Mouse (Mus musculus) hindbrain, postnatal 0 days (tissue): ENCODE data around the gene Polr3f. TPM values are rescaled to one million over a fixed set of nuclear protein-coding genes. Genes with fewer than 3 reads are reported as not detected.
A peak's percentile ranks its signal among the peaks of the same experiment; 100 is the strongest.

Experiments used
- ATAC-seq: fragments of 200-750 bp; cut with Nextera tagmentation; 2 replicates; pipeline ENCODE4 v1.8.0; 2017; ENCODE audit warnings: mild to moderate bottlenecking, moderate TSS enrichment, moderate library complexity
- DNase-seq: peaks from one replicate; pipeline ENCODE4 v3.0.0-alpha.2; 2015; ENCODE audit warnings: low spot score
- H3K27ac ChIP-seq: fragments of 300-500 bp; sonication (generic); 2 replicates; pipeline ENCODE4 v1.5.1; 2014; ENCODE audit warnings: mild to moderate bottlenecking
- H3K27me3 ChIP-seq: fragments of 300-500 bp; sonication (generic); 2 replicates; pipeline ENCODE4 v1.6.1; 2014; ENCODE audit warnings: low read length, mixed read lengths; ENCODE audit not compliant: insufficient read depth
- H3K36me3 ChIP-seq: fragments of 300-500 bp; sonication (generic); 2 replicates; pipeline ENCODE4 v1.6.1; 2014; ENCODE audit warnings: low read length, mixed read lengths; ENCODE audit not compliant: insufficient read depth
- H3K4me1 ChIP-seq: fragments of 300-500 bp; sonication (generic); 2 replicates; pipeline ENCODE4 v1.6.1; 2014; ENCODE audit warnings: antibody characterized with exemption, low read length, mixed read lengths; ENCODE audit not compliant: insufficient read depth
- H3K4me2 ChIP-seq: fragments of 300-500 bp; sonication (generic); 2 replicates; pipeline ENCODE4 v1.6.1; 2014; ENCODE audit warnings: low read depth, mild to moderate bottlenecking, low read length, moderate library complexity, mixed read lengths
- H3K4me3 ChIP-seq: fragments of 300-500 bp; sonication (generic); 2 replicates; pipeline ENCODE4 v1.5.1; 2014; ENCODE audit warnings: low read length
- H3K9ac ChIP-seq: fragments of 300-500 bp; sonication (generic); replicated peaks from 2 replicates; pipeline ENCODE4 v1.6.1; 2014; ENCODE audit warnings: mild to moderate bottlenecking, low read length, moderate library complexity, mixed read lengths
- H3K9me3 ChIP-seq: fragments of 300-500 bp; sonication (generic); 2 replicates; pipeline ENCODE4 v1.6.1; 2016; ENCODE audit warnings: low read length, mixed read lengths
- CTCF ChIP-seq: IDR thresholded peaks from 2 replicates; pipeline ENCODE4 v1.5.1; 2016; ENCODE audit warnings: antibody characterized with exemption, control low read depth, low read depth
- WGBS: fragments of 180-500 bp; shearing (Covaris S2); extraction: QIAGEN DNeasy Blood & Tissue Kit; methylation state at CpG from one replicate; pipeline ENCODE4 v1.1.7; 2014; 5-methylcytosine and 5-hydroxymethylcytosine counted together
- polyA plus RNA-seq: library from polyadenylated mRNA; unstranded; fragments of >200 nt; fragmentation: Nextera tagmentation; extraction: Ambion mirVana; gene quantifications from 2 replicates; pipeline ENCODE4 v1.2.1, GENCODE M21; 2015
- total RNA-seq: library from RNA; depleted of rRNA; stranded (reverse); fragments of >200 nt; gene quantifications from 2 replicates; pipeline ENCODE4 v1.2.3, GENCODE M21; 2014; rRNA removed

Polr3f gene
- total and polyA plus RNA-seq, 2 experiments from 2014 or later, result 19.0 to 24.9 TPM

DNA sequence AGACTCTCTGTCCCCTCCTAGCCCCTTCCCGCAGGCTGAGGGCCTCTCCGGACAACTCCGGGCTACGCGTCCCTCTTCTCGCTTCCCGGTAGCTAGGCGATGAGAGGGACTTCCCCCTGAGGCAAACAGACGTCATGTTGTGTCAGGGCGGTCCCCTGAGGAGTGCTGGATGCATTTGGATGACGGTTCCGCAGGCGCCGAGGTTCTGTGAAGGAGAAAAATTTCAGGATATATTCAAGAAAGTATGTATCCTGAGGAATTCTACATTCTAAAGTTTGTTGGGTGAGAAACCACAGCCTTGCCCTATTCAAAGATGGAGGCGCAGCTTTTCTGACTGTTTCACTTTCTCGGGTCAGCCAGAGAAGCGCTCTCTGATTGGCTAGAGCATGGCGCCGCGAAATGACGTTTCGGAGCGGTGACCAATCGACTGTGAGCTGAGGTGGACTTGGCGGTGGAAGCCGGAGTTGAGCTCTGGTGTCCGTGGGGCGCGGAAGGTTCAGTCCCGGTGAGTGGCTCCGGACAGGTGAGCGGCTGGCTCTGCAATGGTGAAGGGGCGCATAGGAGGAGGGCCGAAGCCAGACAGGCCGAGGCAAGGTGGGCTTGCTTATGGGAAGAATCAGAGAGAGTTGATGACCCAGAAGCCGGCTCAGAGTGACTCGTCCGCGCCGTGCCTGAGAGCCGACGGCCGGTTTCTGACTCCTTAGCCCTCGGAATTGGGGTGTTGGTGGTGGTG is 28.5 kb downstream of the Polr3f start, which contains the start of gene Sec23b:
TSS of gene Sec23b (plus strand) at position 410 of the 733 bp plus-strand sequence.
- under 1% methylated on average over 44 of the region's 44 CpGs for WGBS
- ATAC-seq, result peak; percentile 98
- H3K36me3 ChIP-seq, result no peaks in the 10 kb centered on the region

DNA sequence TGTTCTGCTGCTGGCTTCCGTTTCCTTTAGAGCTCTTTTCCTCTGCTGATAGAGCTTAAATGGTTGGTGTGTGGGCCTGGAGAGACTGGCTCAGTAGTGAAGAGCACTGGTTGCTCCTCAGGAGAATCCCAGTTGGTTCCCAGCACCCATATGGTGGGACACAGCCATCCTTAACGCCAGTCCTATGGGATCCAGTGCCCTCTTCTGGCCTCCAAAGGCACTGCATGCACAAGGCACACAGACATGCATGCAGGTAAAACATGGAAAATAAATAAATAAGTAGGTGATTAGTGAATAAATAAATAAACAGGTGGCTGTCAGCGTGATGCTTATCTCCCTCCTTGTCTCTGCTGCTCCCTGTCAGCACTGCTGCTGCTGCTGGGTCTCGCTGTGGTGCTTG is 61.2 kb downstream of the Polr3f start:
- no peak for DNase-seq
- no peak overlapping the region for H3K27ac ChIP-seq
- 82% methylated on average over 4 of the region's 4 CpGs for WGBS
- TF ChIP-seq CTCF, result peak; percentile 43
- no peaks in the 10 kb centered on the region for H3K27me3 ChIP-seq
- H3K36me3 ChIP-seq, result peaks cover 42% of the 10 kb centered on the region
- no peak overlapping the region for H3K4me2 ChIP-seq
- no peak overlapping the region for H3K9ac ChIP-seq
- no peak for ATAC-seq
- H3K4me3 ChIP-seq, result no peak overlapping the region
- H3K4me1 ChIP-seq, result no peaks in the 10 kb centered on the region
- H3K9me3 ChIP-seq, result no peaks in the 10 kb centered on the region

More for the DNA sequence above, 28.5 kb downstream of the Polr3f start, which contains the start of gene Sec23b:
- Histone ChIP-seq H3K4me2 (peak within 1 kb of the TSS; percentile 81), H3K4me3 (peak within 1 kb of the TSS; percentile 83), H3K9me3 (no peaks in the 10 kb centered on the region), H3K27me3 (no peaks in the 10 kb centered on the region), H3K9ac (peak within 1 kb of the TSS; percentile 58), H3K27ac (peak within 1 kb of the TSS; percentile 90), H3K4me1 (peaks cover 6% of the 10 kb centered on the region)
- TF ChIP-seq CTCF, result no peak; the same call in 1 of the 2 replicates
- peak; percentile 98 for DNase-seq

Other genes starting within 250 kb of the Polr3f start
- not detected in 2 replicates for gene Ovol2, start 195.6 kb upstream of the Polr3f start, total RNA-seq
- 0.09 TPM in 1 of 2 replicates, not detected in the other for gene Ovol2, start 195.6 kb upstream of the Polr3f start, polyA plus RNA-seq
- 22.7 and 23.5 TPM in 2 replicates for gene Kat14, start 158.7 kb upstream of the Polr3f start, total RNA-seq
- 18.6 and 22.5 TPM in 2 replicates for gene Kat14, start 158.7 kb upstream of the Polr3f start, polyA plus RNA-seq
- gene Pet117, start 158.7 kb upstream of the Polr3f start, total RNA-seq, result 2.4 TPM in 1 of 2 replicates, not detected in the other
- gene Pet117, start 158.7 kb upstream of the Polr3f start, polyA plus RNA-seq, result 2.8 and 3.1 TPM in 2 replicates
- gene Dzank1, start 304 bp upstream of the Polr3f start, total RNA-seq, result 29.1 and 30.7 TPM in 2 replicates
- gene Dzank1, start 304 bp upstream of the Polr3f start, polyA plus RNA-seq, result 22.7 and 24.2 TPM in 2 replicates
- gene Rbbp9, start 23.2 kb downstream of the Polr3f start, total RNA-seq, result 15.8 and 16.7 TPM in 2 replicates
- 35.2 and 38.2 TPM in 2 replicates for gene Rbbp9, start 23.2 kb downstream of the Polr3f start, polyA plus RNA-seq
- gene Sec23b, start 28.5 kb downstream of the Polr3f start, total RNA-seq, result 73.3 and 85.9 TPM in 2 replicates
- gene Sec23b, start 28.5 kb downstream of the Polr3f start, polyA plus RNA-seq, result 61.5 and 64.9 TPM in 2 replicates
- 18.9 and 21.7 TPM in 2 replicates for gene Smim26, start 66.3 kb downstream of the Polr3f start, total RNA-seq
- 72.7 and 75.9 TPM in 2 replicates for gene Smim26, start 66.3 kb downstream of the Polr3f start, polyA plus RNA-seq
- 63.4 and 68.5 TPM in 2 replicates for gene Dtd1, start 72.2 kb downstream of the Polr3f start, total RNA-seq
- 172 and 173 TPM in 2 replicates for gene Dtd1, start 72.2 kb downstream of the Polr3f start, polyA plus RNA-seq